Mouse (Mus musculus) testis, adult 2 months (tissue): ENCODE data around the gene Elobl.

Experiments used
- CTCF ChIP-seq: fragments of 200-500 bp; IDR thresholded peaks from 2 replicates; pipeline ENCODE4 v1.5.1; 2012; ENCODE audit warnings: low read depth, mild to moderate bottlenecking, inconsistent platforms, low read length, moderate library complexity; ENCODE audit not compliant: control insufficient read depth, insufficient read depth, insufficient replicate concordance
- POLR2A ChIP-seq: fragments of 200-500 bp; IDR thresholded peaks from 2 replicates; pipeline ENCODE4 v1.6.1; 2012; ENCODE audit warnings: low read depth, mild to moderate bottlenecking, inconsistent platforms, low read length, moderate library complexity; ENCODE audit not compliant: control insufficient read depth

DNA sequence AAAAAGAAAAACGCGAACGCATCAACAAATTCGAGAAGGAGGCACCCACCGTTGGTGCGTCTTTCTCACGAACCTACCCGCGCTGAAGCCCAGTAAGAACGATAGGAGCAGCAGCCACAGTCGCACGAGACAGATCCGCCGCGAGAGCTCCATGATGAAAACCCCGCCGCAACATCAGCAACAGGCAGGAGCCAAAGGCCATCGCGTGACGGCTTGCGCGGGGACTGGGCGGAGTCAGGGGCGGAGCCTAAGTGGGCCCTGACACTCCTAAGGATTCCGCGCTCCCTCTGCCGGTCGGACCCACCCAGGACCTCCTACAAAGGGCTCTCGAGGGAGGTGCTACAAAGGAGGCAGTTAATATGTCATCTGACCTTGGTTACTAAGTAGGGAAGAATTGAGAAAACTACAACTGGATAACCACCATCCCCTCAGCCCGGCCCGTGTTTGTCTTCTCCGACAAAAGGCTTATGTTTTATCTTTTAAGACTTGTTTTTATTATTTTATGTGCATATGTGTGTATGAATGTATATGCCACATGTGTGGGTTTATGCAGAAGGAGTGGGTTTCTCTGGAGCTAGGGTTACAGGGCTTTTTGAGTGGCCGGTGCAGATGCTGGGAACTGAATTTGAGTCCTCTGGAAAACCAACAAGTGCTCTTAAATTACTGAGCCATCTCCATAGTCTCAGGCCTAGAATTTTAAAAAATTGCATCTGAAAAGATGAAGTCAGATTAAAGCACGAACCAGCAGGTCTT, 11.3 kb downstream of the Elobl start, which contains the start of gene Scpep1:
- TF ChIP-seq CTCF, result peak; percentile 53; the same call in 1 of the 2 replicates
- peak; percentile 85 for TF ChIP-seq POLR2A
